Mouse (Mus musculus) thymus, postnatal 36 days (tissue): ENCODE results near the gene Hsd3b6.
"Not testable (repeated sequence)": the region's sequence is repeated elsewhere in the genome, so short reads cannot be mapped to it uniquely, and the experiment has no call there.

Source experiments
- DNase-seq, 2 experiments: peaks; one replicate each; pipeline ENCODE4 v3.0.0; 2022; ENCODE audit warnings: mixed read lengths in 2 of 2

Gene Hsd3b6

DNA sequence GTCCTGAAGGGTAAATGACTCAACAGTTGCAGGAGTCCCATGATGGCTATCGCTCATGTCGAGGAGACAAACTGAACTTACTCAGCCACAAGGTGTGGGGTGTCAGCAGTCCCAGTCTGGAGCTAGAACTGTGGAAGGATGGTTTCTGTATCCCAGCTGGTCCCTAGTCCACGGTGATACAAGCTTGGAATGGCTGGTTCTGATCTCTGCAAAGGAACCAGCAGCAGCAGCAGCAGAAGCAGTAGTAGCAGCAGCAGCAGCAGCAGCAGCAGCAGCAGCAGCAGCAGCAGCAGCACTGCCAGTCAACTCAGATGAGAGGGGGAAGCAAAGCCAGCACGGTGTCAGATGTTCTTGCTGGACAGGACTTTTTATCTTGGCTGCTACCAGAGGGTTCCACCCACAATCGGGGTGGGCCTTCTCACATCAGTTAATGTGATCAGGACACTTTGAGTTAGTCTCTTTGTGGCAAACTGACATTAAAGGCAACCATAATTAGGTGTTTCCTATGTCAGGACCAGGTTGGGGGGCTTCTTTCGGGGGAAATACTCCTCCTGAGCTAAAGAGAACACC, at the start of gene Hsd3b6:
Hsd3b6 (minus strand) TSS at position 343 of the 570 bp plus-strand sequence.
- DNase-seq, result no peak

DNA sequence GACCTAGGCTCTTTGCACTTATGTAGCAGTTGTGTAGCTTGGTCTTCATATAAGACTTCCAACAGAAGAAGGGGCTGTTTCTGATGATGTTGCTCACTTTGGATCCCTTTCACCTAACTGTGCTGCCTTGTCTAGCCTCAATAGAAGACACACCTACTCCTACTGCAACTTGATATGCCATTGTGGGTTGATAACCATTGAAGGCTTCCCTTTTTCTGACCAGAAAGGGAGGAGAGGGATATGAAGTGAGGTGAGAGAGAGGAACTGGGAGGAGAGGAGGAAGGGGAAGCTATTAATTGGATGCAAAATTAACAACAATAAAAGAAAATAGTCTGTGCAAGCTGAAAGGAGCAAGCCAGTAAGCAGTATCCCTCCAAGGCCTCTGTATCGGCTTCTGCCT, 48.6 kb upstream of the Hsd3b6 start:
- DNase-seq, result no peak

DNA sequence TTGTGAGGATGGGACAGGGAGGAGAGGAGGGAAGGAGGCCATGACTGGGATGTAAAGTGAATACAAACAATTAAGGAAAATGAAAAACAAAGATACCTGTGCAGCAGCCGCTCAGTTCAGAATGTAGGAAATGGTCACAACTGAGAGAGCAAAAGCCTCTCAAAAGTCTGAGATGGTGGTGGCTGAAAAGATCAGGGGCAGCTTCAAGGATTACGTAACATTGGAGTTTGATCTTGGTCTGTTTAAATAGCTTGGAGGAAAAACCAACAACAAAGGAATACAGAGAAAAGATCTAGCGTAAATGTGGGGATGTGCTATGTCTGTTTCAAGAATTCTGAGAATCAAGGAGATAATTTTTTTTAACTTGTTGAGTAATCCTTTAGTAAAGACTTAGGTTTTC, 45.3 kb upstream of the Hsd3b6 start, which contains the start of gene Hsd3b1:
Hsd3b1 (minus strand) TSS at position 219 of the 400 bp plus-strand sequence.
- DNase-seq, result no peak

DNA sequence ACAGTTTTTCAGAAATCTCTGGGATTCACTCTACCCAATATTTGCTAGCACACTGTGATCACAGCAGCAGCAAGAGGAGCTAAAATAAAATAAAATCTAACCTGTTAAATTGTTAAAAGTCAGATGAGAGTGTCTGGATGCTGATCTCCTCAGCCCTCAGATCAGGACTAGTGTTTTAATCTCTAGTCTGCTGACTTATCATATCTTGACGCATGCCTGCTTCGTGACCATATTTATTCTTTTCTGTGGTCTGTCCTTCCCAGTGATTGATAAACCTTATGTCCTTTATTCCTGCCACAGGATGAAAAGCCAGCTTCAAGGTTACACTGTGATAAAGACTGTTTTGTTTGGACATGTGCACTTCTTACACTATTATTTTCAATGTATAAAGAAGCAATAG, 43.8 kb upstream of the Hsd3b6 start:
- no peak for DNase-seq

DNA sequence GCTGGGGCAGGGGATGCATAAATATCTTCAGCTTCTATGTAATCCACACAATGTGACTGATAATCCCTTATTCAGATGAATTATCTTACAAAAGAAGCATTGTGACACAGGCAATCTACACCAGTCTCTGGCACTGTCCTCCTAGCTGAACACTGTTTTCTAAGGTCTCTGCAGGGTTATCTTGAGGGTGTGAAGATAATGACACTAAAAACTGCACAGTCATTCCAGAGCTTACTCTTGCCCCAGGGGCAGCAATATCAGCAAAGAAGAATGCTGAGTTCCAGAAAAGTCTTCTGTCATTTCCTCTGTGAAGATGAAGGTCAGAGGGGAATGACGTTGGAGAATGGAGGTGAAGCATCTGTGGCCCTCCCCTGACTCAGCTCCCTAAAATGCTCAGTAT, 42.6 kb upstream of the Hsd3b6 start:
- DNase-seq, result no peak

DNA sequence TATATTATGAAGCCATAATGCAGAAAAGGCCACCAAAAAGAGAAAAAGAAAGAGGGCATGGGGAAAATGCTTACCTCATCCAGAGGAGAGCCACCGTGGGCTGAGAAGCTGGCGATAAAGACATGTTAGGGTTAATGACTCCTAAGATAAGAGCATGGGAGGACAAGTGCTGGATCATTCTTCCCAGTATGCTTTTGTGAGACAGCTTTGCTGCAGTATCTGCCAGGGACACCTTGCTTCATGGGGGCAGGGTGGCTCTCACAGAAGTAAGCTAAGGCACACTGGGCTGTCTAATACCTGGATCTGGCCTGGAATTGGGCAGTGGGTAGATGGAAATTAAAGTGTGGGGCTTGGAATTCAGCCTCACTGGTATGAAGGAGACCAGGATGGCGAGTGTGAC, 40.9 kb upstream of the Hsd3b6 start:
- DNase-seq, result no peak

DNA sequence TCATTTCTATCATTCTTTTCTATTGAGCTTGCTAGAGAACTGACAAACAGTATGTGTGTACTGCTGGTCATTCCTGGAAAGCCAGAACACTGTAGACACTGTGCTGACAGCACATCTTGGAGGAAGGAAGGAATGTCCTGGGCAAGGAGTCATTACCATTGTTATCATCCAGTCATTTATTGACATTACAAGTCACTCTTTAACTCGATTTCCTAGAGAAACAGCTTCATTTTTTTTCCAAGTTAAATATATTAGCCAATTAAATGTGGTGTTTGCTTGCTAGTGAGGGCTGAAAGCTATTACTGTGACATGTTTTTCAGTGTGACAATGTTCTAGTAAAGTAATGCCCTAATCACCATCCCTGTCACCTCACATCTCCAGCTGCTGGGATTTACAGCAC, 39.4 kb upstream of the Hsd3b6 start:
- no peak for DNase-seq

DNA sequence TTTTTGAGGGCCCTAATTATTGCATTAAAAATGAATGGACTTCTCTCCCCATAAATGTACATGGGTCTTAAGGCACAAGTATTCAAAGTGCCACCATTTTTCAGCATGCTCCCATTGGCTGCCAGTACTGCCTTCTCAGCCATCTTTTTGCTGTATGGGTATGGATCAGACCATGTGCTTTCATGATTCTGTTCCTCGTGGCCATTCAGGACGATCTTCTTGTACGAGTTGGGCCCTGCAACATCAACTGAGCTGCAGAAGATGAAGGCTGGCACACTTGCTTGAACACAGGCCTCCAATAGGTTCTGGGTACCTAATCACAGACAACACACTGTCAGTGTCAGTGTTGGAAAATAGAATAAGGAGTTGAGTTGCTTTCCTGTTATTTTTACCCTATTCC, 38.8 kb upstream of the Hsd3b6 start:
- DNase-seq, result no peak

DNA sequence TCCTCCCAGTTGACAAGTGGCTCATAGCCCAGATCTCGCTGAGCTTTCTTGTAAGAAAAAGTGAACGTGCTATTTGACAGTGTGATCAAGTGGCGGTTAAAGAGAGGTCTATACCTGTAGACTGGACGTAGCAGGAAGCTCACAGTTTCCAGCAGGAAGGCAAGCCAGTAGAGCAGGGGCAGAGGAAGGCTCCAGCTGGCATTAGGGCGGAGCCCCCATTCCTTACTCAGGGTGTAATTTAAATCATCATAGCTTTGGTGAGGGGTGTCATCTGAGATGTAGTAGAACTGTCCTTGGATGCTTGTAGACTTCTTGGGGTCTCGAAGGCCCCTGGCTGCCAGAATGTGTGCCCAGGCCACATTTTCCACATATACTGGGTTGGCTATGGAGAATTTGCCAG, 38.4 kb upstream of the Hsd3b6 start:
- no peak for DNase-seq

DNA sequence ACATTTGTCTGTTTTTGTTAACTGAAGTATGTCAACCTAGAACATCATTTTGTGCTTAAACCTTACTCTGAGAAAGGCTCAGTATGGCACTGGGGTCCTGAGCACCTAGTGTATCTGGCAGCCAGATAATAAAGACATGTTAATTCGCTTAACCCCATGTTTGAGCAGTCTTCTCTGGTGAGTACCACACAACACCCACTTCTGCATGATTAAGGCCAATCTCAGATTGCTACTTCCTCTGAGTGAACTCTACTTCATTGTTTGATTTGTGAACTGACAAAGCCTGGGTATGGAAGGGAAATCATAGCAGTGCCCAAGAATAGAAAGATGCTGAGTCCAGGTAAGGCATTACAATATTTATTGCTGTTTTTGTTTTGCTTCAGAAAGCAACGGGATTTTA, 37.6 kb upstream of the Hsd3b6 start:
- no peak for DNase-seq

DNA sequence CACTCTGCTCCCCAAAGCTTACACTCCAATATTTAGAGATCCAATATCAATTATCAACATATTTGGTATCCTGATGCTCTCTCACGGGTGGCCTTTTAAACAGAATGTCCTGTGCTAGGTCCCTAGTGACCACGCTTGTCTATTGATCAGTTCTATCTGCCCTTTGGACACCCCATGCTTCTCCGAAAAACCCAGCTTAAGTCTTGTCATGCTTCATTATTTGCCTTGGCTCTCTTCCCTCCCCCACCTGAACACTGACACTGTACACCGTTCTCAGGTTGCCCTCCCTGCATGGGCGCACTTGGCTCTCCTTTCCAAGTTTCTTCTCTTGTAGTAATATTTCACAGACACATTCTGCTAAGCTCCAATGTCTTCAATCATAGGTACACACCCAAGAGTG, 36.0 kb upstream of the Hsd3b6 start:
- no peak for DNase-seq

DNA sequence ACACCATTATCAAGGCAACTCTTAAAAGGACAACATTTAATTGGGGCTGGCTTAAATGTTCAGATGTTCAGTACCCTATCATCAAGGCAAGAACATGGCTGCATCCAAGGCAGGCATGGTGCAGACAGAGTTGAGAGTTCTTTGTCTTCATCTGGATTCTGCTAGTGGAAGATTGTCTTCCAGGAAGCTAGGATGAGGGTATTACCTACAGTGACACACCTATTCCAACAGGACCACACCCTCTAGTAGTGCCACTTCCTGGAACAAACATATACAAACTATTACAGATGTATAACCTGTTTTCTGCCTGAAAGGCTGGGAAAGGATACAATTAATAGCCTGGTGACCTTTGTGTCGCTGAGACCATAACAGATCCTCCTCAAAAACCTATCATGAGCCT, 34.7 kb upstream of the Hsd3b6 start:
- DNase-seq, result no peak

DNA sequence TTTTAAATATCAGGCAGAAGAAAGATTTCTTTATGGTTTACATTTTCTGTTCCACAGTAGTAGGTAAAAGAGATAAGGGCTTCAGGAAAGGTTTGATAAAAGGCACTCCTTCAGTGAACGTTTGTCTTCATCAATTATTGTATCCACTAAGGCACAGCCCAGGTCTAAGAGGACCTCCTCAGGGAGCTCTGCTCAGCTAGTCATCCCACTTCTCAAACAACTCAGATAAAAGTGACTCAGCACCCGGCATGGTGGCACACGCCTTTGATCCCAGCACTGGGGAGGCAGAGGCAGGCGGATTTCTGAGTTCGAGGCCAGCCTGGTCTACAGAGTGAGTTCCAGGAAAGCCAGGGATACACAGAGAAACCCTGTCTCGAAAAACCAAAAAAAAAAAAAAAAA, 1.6 kb downstream of the Hsd3b6 start:
- not testable (repeated sequence) for DNase-seq

DNA sequence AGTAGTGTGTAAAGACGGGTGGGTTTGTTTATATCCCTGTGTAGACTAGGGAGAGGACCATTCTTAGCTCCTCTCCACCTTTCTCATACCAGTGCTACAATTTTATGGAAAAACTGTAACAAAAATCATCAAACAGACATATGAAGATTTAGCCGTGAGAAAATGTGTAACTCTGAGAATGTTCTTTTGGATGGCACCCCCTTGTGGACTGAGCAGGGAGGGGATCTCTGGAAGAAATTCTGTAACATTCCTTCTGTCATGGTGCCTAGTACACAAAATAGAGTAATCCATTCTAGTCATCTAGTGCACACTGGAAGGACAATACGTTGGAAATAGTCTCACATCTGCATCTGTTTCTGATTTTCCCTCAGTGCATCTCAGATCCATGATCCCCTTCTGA, 9.2 kb downstream of the Hsd3b6 start:
- not testable (repeated sequence) for DNase-seq

DNA sequence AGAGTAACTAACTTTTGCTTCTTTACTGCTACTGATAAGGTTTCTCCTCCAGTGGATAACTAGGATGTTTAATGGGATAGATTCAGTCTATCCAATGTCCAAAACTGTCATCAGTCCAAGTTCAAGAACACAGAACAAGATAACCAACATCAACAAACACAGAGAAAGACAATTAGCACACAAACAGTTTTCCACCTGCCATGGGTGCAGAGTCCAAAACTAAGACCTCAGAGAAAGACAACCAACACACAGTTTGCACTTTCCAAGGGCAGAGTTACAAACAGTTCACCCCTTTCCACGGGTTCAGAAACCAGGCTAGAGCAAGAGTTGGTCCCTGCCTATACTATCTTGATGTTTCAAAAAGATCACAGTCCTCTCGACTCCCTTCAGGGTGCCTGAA, 27.7 kb downstream of the Hsd3b6 start:
- no peak for DNase-seq

DNA sequence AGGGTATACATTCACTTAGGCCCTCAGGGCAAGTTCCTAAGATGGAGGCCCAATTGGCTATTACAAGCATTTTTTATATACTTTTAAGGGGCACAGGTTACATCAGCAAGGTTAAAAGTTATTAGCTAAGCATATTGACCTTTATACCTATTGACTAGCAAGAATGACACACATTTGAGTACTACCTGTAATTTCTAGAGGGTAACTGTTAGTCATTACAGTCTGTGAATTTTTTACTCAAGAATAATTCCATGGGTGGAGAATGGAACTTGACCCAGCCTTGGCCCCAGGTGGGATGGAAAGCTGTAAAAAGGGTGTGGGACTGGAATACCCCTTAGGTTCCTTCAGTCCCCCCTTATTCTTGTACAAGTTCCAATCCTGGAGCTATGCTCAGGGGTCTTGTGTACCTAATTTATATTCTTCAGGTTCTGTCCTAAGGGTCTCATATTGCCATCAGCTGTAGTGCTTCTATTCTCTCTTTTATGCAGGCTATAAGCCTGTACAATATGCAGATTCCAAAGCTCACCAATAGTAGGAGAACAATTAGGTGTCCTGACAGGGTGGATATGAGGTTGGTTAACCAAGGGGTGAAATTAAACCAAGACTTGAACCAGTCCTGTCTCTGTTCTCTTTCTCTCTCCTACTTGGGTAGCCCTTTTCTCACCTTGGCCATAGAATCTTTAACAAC, 31.9 kb downstream of the Hsd3b6 start:
- no peak for DNase-seq

DNA sequence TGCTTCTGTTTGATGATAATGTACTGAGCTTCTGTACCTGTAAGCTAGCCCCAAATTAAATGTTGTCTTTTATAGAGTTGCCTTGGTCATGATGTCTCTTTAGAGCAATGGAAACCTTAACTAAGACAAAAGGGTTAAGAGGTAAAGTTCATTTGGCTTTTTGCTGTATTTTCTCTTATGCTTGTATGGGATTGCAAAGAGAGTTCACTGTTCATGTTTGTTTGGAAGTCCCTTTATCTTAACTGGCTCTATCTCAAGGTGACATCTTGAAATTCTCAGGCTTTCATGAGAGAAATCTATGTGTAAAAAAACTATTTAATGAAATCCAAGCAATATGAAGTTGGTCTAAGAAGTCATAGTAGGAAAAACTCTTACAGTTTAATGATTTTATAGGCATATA, 33.3 kb downstream of the Hsd3b6 start:
- DNase-seq, result no peak

DNA sequence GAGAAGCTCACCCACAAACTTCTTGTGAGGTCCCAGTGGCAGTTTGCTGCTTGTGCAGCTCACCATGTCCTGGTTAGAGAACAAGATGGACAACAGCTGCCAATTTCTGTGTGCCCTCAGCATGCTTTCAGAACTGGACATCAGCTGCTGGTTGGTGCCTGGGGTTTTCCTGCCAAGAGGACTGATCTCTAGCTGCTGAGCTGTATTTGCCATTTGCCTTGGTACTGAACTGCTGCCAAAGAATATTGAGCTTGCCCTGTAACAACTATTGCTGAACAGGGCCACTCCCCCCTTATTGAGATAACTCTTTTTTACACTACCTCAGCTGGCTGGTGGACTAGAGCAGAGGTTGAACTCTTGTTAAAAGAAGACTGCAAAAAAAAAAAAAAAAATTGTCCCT, 50.1 kb downstream of the Hsd3b6 start:
- DNase-seq, result no peak

DNA sequence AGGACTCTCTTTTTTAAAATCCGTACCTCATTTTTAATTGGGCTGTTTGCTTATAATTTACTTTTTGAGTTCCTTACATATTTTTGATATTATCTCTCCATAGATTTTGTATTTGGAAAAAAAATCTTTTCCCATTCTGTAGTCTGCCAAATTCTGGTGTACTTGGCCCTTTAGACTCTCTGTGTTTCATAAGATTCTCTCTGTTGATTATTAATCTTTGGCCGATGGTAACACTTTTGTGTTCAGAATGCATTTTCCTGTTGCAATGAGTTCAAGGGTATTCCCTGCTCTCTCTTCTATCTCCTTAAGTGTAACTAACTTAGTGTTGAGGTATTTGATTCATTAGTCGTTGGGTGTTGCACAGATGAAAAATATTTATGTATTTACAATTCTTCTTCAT, 57.4 kb downstream of the Hsd3b6 start:
- no peak for DNase-seq
